Mouse (Mus musculus) megakaryocyte, adult 5-6 weeks (primary cell): Measurements from ENCODE around the gene Arl6. TPM values are rescaled to one million over a fixed set of nuclear protein-coding genes. Genes with fewer than 3 reads are reported as not detected.

ENCODE experiments used
- ATAC-seq: 2 replicates; pipeline ENCODE4 v1.8.0; 2016; ENCODE audit warnings: mild to moderate bottlenecking, inconsistent platforms; ENCODE audit not compliant: poor library complexity, severe bottlenecking
- total RNA-seq, 2 experiments: library from RNA; stranded (forward) in 1 of 2; stranded (reverse) in 1 of 2; fragments of 153-499, 151-499 nt in 1 of 2; fragments of 221-1000, 200-1000 nt in 1 of 2; gene quantifications; 2 replicates each; pipeline versions ENCODE4 v1.2.3 to v1.2.4; 2015 to 2017

Gene Arl6
- total RNA-seq, 2 experiments from 2014 or later: 2.1 to 2.9 TPM

- no peak for ATAC-seq
Observed at GRCm38 (mm10) chr16:59587816-59588215, 51.4 kb downstream of the Arl6 start.

- no peak for ATAC-seq
Observed at GRCm38 (mm10) chr16:59586911-59587310, 52.3 kb downstream of the Arl6 start.

- ATAC-seq: no peak
Observed at GRCm38 (mm10) chr16:59586276-59586675, 52.9 kb downstream of the Arl6 start.

GRCm38 (mm10) chr16:59585706-59586244 lies 53.4 kb downstream of the Arl6 start:
- ATAC-seq: no peak

GRCm38 (mm10) chr16:59583515-59583914 lies 55.7 kb downstream of the Arl6 start:
- peak; percentile 93 for ATAC-seq

- ATAC-seq: peak; percentile 53
Observed at GRCm38 (mm10) chr16:59579237-59579636, 60.0 kb downstream of the Arl6 start.

GRCm38 (mm10) chr16:59573961-59574360 lies 65.2 kb downstream of the Arl6 start:
- no peak for ATAC-seq

- no peak for ATAC-seq
Observed at GRCm38 (mm10) chr16:59572685-59573084, 66.5 kb downstream of the Arl6 start.

- ATAC-seq: no peak
Observed at GRCm38 (mm10) chr16:59570807-59571206, 68.4 kb downstream of the Arl6 start.

GRCm38 (mm10) chr16:59569837-59570236 lies 69.4 kb downstream of the Arl6 start:
- no peak for ATAC-seq

- ATAC-seq: peak; percentile 60
Observed at GRCm38 (mm10) chr16:59567721-59568381, 71.3 kb downstream of the Arl6 start.

GRCm38 (mm10) chr16:59566437-59566836 lies 72.8 kb downstream of the Arl6 start:
- ATAC-seq: no peak

- ATAC-seq: no peak
Observed at GRCm38 (mm10) chr16:59565631-59566030, 73.6 kb downstream of the Arl6 start.

GRCm38 (mm10) chr16:59564025-59564424 lies 75.2 kb downstream of the Arl6 start:
- no peak for ATAC-seq

Other genes starting within 250 kb of the Arl6 start
- not detected in 2 replicates for gene Gabrr3, start 232.1 kb downstream of the Arl6 start, total RNA-seq (2015)
- gene Gabrr3, start 232.1 kb downstream of the Arl6 start, total RNA-seq (2017): not detected in 2 replicates
- 25.3 and 28.4 TPM in 2 replicates for gene Riox2, start 167.6 kb downstream of the Arl6 start, total RNA-seq (2015)
- 32.2 and 54.4 TPM in 2 replicates for gene Riox2, start 167.6 kb downstream of the Arl6 start, total RNA-seq (2017)
- 29.8 and 43.1 TPM in 2 replicates for gene Crybg3, start 38.4 kb downstream of the Arl6 start, total RNA-seq (2015)
- 56.3 and 59.4 TPM in 2 replicates for gene Crybg3, start 38.4 kb downstream of the Arl6 start, total RNA-seq (2017)